Mouse (Mus musculus) hematopoietic stem cell, adult 5-6 weeks (primary cell): ENCODE data around the gene Ankrd34a. TPM values are rescaled to one million over a fixed set of nuclear protein-coding genes. Genes with fewer than 3 reads are reported as not detected.

Experiments
- ATAC-seq, 2 experiments: fragments of 125-278 bp in 1 of 2; replicated peaks in 1 of 2; 2 replicates each; pipeline ENCODE4 v1.8.0; 2016 to 2017; ENCODE audit warnings: inconsistent platforms in 2 of 2, mild to moderate bottlenecking in 2 of 2, moderate number of reproducible peaks in 2 of 2, low read depth in 1 of 2, moderate TSS enrichment in 1 of 2; ENCODE audit not compliant: low FRiP score in 2 of 2, poor library complexity in 2 of 2, severe bottlenecking in 2 of 2, insufficient read depth in 1 of 2, low TSS enrichment in 1 of 2
- total RNA-seq: library from RNA; stranded (forward); fragments of 172-1452, 232-1000 nt; gene quantifications from 2 replicates; pipeline ENCODE4 v1.2.3, GENCODE M21; 2017

Ankrd34a gene
- total RNA-seq, 1 experiment from 2014 or later: not detected

DNA sequence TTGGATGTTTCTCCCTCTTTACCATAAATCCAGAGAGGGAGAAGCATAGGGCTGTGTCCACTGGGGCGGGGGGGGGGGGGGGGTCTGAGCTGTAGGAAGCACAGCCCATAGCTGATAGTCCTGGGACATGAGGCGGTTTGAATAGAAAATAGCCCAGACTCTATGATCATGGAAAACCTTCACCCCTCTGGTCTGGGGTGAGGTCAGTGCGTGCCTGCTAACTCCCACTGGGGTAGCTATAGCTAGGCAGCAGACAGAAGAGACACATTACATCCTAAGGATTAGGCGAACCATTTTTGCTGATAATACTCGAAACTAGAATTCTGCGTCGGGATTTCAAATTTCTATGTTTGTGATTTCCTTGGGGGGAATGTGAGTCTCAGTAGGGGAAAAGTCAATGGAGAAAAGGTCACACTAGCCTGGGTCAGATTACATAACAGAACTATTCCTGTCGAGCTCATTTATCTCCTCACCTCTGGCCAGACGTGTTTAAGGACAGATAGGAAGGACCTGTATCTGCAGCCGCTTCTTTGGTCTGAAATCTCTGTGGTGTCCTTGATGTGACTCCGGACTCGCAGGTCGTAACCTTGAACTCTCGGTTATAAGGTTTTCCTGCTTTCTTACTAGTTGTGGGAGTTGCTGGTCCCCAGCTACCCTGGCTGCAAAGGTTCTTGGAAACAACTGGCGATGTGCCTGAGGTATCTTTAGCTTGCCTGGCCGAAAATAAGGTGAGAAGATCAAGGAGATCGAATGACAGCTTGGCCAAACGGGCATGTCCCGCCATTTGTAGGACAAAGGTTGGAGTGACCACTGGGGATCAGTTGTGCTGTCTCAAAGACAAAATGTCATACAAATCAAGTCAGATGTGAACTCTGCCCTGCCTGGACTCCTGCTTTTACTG is 22.6 kb upstream of the Ankrd34a start:
- no peak for ATAC-seq

DNA sequence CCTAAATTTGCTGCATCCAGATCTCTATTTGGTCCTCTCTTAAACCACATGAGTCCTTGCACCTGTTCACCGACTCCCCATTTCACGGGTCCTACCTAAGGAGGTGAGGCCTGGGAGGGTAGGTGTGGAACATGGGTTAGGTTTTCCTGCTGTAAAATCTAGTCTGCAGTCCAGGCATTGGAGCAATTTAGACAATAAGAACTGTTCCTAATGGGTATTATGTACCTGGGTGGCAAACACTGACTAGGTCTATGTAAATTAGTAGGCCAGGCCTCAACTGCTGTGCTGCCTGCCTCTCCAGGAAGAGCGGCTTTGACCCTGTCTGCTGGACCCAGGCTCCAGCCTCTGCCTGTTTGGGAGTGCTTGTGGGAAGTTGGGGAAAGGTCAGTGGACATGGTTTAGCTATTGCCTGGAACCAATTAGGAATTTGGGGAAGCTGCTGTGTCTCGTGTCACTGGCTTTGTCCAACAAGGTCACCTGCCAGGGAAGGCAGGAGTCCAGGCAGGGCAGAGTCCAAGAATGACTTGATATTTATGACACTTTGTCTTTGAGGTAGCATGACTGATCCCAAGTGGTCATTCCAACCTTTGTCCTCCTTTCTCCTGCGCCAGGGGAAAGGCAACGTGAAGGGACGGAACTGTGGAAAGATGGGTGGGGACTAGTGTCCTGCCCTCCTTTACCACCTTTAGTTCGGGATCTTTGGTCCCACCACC is 21.0 kb upstream of the Ankrd34a start:
- ATAC-seq: no peak

DNA sequence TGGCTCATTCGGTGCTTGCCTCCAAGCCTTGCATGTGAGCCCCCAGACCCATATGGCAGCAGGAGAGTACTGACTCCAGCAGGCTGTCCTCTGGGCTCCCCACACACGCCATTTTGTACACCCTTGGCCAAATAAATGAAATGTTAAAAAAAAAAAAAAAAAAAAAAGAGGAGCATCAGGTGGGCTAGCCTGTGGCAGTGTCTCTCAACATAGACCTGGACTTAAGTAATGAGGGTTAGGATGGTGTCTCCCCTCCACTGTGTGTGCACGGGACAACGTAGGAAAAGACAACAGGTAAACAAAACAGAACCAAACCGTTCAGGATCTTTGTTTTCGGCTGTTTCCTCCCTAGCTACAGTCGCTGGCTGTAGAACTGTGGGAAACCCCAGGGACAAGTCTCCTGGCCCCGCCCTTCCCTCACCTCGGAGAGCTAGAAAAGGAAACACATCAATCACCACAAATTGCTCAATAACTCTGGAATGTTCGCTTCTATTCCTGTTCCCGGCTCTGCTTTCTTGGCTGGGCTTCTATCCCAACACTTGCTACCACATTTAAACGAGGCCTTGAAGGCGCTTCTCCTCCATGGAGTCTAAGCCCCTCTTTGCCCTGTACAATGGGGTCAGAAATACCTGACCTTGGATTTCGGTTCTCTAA is 20.3 kb upstream of the Ankrd34a start:
- ATAC-seq: no peak; a peak in 1 of 4 replicates

DNA sequence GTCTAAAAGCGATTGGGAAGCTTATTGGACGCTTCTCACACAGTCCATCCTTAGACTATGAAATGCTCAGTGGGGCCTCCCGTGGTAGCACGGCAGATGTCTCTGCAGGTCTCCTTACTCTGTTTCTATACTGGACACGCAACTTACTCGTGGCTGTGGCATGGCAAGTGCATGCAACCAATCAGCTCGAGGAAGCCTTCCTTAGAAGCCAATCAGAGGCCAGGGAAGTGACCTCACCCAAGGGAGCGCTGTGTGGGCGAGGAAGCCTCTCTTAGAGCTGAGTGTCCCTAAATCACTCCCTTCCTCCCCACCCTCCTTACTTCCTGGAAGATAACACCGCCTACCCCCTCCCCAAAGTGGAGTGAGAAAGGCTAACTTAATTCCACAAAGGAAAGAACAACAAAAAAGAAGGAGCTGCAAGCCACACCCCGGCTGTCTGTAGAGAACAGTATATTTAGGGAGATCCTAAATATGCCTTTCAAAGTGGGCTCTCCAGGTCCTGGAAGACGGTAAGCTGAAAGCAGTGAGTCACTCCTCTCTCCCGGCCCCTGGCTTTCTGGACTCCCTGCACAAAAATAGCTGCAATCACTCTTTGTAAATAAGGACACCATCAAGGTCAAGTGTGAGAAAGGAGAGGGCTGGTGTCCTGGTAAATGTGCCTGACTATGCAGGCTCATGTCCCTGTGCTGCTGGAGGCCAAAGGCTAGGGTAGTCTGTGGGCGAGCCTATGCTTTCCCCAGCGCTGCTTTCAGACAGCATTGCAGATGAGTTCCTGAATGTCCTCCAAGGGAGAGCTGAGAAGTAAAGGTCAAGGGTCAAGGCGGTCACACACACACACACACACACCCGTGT is 19.5 kb upstream of the Ankrd34a start, which contains the start of gene Gm16253:
Gene Gm16253 (plus strand): TSS at position 295 of the 852 bp plus-strand sequence.
- peak; percentile 90 to 91 for ATAC-seq

DNA sequence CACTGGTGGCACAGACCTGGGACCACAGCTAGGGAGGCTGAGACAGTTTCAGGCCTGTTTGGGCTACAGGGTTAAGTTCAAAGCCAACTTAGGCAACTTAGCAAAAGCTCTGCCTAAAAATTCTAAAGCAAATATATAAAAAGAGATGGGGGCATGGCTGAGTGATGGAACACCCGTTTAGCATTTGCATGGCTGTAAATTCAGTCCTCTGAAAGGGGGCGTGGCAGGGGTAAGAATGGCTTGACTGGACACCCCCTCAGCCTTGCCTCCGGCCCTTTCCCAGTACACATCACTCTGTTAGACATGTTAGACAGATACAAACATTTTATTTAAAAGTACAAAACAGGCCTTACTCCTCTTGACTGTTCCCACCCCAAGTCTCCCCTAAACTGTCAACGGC is 18.9 kb upstream of the Ankrd34a start:
- no peak for ATAC-seq

DNA sequence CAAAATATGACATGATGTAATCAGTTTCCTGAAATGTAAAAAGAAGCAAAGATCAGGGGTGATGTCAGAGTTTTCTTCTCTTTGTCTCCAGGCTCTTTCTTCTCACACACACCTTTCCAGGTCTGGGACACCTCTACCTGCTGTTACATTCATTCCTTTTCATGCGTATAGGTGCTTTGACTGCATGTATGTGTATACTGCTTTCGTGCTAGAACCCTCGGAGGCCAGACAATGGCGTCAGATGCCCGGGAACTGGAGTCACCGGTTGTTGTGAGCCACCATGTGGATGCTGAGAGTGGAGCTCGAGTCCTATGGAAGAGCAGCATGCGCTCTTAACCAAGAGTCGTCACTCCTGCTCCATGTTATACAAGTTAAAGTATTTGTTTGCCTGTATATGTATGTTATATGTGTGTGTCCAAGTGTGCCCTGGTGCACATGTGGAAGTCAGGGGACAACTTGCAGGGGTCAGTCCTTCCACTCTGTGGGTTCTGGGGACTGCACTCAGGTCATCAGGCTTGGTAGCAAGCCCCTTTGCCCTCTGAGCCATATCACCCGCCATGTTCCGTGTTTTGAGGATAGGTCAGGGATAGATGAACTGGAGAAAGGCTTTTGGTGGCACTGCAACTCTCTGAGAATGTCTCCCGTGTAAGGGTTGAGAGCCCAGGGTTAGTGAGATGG is 17.7 kb upstream of the Ankrd34a start:
- no peak for ATAC-seq

DNA sequence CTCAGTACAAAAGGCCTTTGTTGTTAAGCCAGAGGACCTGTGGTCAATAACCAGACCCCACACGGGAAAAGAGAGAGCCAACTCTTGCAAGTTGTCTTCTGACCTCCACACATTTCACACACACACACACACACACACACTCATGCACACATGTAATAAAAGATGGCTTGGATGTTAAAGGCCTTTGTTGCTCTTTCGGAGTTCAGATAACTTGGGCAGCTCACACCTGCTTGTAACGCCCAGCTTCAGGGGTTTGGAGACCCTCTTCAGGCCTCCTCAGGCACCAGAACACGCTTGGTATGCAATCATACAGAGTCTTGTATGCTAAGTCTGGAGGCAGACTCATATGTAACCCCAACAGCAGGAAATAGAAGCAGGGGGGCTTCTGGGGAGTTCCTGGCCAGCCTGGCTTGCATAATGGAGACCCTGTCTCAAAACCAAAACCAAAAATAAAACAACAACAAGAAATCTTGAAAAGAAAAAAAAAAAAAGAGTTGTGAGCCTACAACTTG is 17.1 kb upstream of the Ankrd34a start:
- no peak for ATAC-seq

DNA sequence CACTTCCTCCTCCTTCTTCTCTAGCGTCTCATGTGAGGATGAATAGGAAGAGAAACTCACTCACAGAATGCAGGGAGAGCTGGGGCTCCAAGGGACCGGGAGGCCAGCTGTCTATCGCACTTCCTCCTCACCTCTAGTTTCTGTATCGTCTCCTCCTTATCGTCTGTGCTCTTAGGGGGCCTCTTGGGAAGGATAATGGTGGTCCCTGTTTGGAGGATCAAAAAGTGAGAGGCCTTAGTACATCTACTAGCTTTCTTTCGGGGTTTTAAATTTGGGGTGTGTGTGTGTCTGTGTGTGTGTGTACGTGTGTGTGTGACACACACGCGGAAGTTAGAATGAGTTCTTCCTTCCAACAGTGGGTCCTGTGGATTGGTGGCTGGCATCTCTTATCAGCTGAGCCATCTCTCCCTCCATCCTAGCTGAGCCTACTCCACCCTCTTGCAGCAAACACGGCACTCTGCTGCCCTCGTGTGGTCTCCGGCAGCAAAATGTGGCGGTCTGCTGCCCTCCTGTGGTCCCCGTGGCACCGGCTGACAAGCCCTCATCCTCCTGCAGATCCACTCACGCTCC is 16.5 kb upstream of the Ankrd34a start:
- peak; percentile 83 to 84 for ATAC-seq

DNA sequence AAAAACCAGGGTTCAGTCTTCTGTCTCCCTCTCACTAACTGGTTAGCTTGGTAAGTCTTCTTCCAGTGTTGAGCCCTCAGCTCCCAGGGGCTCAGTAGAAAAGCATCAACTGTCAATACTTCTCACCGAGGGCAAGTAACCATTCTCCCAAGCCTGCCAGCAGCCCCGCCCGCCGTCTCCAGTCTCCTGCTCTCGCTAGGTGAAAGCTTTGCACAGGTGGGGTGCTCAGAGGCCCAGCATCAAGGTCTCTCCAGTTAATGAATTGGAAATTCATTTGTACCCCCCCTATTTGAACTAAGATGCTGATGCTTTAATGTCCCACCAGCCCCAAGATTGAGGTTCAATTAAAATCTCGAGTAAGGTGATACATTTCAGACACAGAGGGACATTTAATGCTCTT is 15.3 kb upstream of the Ankrd34a start:
- ATAC-seq: no peak

DNA sequence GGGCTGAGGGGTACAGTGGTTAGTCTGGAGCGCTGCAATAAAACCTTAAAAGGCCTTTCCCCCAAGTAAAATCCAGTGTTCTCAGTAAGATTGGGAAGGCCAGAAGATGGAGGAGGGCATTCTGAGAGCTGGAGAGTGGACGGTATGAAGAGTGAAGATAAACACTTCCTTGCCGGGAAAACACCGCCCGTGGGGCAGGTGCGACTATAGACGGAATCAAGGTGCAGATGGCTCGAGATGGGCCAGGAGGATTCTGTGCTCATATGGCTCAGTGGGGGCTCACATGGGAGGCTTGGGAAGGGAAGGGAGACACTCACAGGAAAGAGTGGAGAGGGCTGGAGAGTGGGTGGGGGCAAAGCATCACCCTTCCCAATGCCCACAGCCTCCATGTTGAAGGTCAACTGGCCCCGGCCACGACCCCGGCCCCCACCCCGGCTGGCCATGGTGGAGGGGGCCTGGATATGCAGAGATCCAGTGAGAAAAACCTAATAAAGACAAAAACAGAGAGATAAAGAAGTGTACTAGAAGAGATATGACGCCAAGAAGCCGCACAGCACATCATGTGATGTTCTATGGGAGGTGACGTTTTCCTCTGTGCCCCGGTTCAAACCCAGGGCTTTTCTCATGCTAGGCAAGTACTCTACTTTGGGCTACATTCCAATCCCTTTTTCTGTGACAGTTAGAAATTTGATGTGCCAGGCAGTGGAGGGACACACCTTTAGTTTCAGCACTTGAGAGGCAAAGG is 14.5 kb upstream of the Ankrd34a start:
- no peak for ATAC-seq

DNA sequence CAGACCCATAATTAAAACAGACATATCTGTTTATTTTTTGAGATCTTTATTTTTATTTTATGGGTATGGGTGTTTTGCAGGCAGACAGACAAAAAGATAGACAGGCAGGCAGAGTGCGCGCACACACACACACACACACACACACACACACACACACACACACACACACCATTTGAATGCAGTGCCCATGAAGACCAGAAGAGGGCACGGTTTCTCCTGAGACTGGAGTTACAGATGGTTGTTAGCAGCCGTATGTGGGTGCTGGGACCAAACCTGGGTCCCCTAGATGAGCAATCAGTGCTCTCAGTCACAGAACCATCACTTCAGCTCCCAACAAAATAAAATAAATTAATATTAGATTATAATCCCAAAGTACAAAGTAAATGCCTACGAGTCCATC is 13.1 kb upstream of the Ankrd34a start:
- no peak for ATAC-seq

DNA sequence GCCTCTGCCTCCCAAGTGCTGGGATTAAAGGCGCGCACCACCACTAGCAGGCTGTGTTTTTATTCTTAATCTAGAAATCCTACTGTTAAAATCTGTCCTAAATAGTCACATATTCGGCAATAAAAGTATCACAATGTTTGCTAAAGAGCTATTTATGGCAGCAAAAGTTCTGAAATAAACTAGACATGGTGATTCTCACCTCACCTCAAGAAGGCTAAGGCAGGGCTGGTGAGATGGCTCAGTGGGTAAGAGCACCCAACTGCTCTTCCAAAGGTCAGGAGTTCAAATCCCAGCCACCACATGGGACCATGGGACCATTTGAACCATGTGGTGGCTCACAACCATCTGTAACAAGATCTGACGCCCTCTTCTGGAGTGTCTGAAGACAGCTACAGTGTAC is 5.8 kb upstream of the Ankrd34a start:
- ATAC-seq: no peak

DNA sequence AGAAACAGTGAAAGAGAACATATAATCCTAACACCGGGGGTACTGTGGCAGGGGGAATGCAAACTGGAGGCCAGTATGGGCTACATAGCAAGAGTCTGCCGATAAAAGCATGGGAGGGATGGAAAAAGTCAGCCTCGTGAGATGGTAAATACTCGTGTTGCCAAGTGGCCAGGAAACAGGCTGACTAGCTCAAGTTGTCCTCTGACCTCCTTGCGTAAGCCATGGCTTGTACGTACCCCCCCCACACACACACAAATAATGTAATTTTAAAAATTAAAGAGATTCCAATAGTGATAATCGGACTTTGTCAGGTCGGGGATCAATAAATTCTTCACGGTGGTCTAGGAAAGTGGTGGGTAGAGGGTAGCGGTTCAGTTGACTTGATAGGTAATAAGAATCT is 3.1 kb upstream of the Ankrd34a start:
- ATAC-seq: no peak

DNA sequence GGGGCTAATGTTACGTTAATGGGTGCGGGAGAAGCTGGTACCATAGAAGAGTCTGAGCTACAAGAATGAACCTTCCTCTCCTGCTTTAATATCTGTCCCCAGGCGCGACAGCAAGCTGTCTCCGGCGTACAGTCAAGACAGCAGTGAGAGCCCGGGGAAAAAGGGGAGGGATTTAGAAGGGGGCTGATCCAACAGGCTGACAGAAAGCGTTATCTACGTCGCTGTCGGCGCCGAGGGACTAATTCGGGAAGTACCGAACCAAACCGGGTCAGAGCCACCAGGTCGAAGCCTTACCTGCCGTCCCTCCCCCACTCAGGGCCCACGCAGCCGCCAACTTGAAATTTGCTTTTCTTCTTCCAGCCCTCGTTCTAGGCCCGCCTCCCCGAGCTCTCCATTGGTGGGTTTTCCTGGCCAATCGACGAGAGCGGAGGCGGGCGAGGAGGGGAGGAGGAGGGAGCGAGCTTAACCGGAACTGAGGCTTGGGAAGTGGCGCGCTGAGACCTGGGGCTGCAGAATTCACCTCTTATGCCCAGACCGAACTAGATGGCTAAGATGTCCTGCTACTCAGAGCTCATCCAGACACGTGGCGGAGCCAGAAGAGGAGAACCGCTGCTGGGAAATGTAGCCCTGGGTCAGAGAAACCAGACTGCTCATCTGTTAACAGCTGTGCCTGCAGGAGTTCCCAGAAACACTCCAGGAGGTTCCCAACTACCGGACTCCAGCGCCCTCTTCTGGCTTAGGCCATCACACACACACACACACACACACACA is 2.5 kb upstream of the Ankrd34a start, which contains the start of gene Polr3gl:
Gene Polr3gl (minus strand): TSS at position 392 of the 771 bp plus-strand sequence.
- ATAC-seq: peak; percentile 93 to 95

DNA sequence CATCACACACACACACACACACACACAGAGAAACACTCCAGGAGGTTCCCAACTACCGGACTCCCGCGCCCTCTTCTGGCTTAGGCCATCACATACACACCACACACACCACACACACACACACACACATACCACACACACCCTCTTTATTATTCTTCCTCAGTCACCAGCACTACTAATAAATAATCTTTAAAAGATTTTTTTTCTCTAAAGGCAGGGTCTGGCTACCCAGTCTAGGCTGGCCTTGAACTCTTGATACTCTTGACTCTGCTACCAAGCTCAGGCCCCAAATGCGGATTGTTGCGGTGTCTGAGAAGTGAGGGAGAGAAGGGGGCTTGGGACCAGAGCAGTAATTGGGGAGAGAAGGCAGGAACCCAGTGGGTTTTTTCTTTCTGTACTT is 1.6 kb upstream of the Ankrd34a start:
- no peak for ATAC-seq
